Mouse (Mus musculus) myocyte (in vitro differentiated cells): ENCODE measurements around the gene Gnl2. TPM values are rescaled to one million over a fixed set of nuclear protein-coding genes. Genes with fewer than 3 reads are reported as not detected.

Experiments used
- H3K27me3 ChIP-seq: one replicate; pipeline ENCODE4 v1.6.1; 2011; ENCODE audit not compliant: control insufficient read depth, insufficient read depth, insufficient read length
- H3K36me3 ChIP-seq: one replicate; pipeline ENCODE4 v1.6.1; 2011; ENCODE audit not compliant: control insufficient read depth, insufficient read depth
- H3K4me2 ChIP-seq: one replicate; pipeline ENCODE4 v1.6.1; 2011; ENCODE audit warnings: low read depth, control low read depth
- H3K4me3 ChIP-seq: one replicate; pipeline ENCODE4 v1.5.1; 2011; ENCODE audit warnings: mild to moderate bottlenecking, control low read depth, moderate library complexity
- H3K79me2 ChIP-seq: one replicate; pipeline ENCODE4 v1.6.1; 2011; ENCODE audit not compliant: control insufficient read depth, insufficient read depth
- H3ac ChIP-seq: one replicate; pipeline ENCODE4 v1.6.1; 2011; ENCODE audit not compliant: control insufficient read depth, insufficient read length
- CEBPB ChIP-seq: IDR thresholded peaks from 2 replicates; pipeline ENCODE4 v1.6.1; 2011; ENCODE audit warnings: mild to moderate bottlenecking, moderate library complexity; ENCODE audit not compliant: poor library complexity, insufficient read depth, severe bottlenecking
- E2F4 ChIP-seq: IDR thresholded peaks from one replicate; pipeline ENCODE4 v1.6.1; 2011; ENCODE audit warnings: mild to moderate bottlenecking, control low read depth, moderate library complexity; ENCODE audit not compliant: insufficient read depth
- MAX ChIP-seq: IDR thresholded peaks from one replicate; pipeline ENCODE4 v1.6.1; 2011; ENCODE audit warnings: low read depth, mild to moderate bottlenecking, control low read depth
- MYOD1 ChIP-seq, 3 experiments: IDR thresholded peaks; one replicate each; pipeline ENCODE4 v1.6.1; 2011; ENCODE audit warnings: control low read depth in 2 of 3, low read depth in 2 of 3, mild to moderate bottlenecking in 2 of 3, moderate library complexity in 1 of 3; ENCODE audit not compliant: insufficient read length in 2 of 3, control insufficient read depth in 1 of 3
- MYOG ChIP-seq, 3 experiments: IDR thresholded peaks; one replicate each; pipeline ENCODE4 v1.6.1; 2011; ENCODE audit warnings: control low read depth in 2 of 3, low read depth in 2 of 3, mild to moderate bottlenecking in 2 of 3; ENCODE audit not compliant: insufficient read length in 2 of 3, control insufficient read depth in 1 of 3, insufficient read depth in 1 of 3
- POLR2A ChIP-seq: IDR thresholded peaks from one replicate; pipeline ENCODE4 v1.6.1; 2011; ENCODE audit warnings: low read depth, mild to moderate bottlenecking, control low read depth, moderate library complexity; ENCODE audit not compliant: insufficient read length
- POLR2AphosphoS2 ChIP-seq: IDR thresholded peaks from one replicate; pipeline ENCODE4 v1.6.1; 2011; ENCODE audit warnings: low read depth, control low read depth; ENCODE audit not compliant: insufficient read length
- REST ChIP-seq: IDR thresholded peaks from one replicate; pipeline ENCODE4 v1.6.1; 2011; ENCODE audit warnings: mild to moderate bottlenecking, control low read depth, moderate library complexity; ENCODE audit not compliant: insufficient read depth, insufficient read length
- SRF ChIP-seq: IDR thresholded peaks from one replicate; pipeline ENCODE4 v1.6.1; 2011; ENCODE audit warnings: low read depth; ENCODE audit not compliant: control insufficient read depth, insufficient read length
- TCF12 ChIP-seq: IDR thresholded peaks from one replicate; pipeline ENCODE4 v1.6.1; 2011; ENCODE audit warnings: mild to moderate bottlenecking, control low read depth; ENCODE audit not compliant: poor library complexity, insufficient read depth, severe bottlenecking
- TCF3 ChIP-seq: IDR thresholded peaks from one replicate; pipeline ENCODE4 v1.6.1; 2011; ENCODE audit warnings: low read depth, control low read depth; ENCODE audit not compliant: insufficient read length
- USF1 ChIP-seq: IDR thresholded peaks from one replicate; pipeline ENCODE4 v1.6.1; 2011; ENCODE audit warnings: low read depth, mild to moderate bottlenecking, control low read depth, moderate library complexity
- polyA plus RNA-seq: library from polyadenylated mRNA; unstranded; fragments of >200 nt; fragmentation: generic; extraction: Trizol; gene quantifications from one replicate; pipeline ENCODE4 v1.2.1, GENCODE M21; 2012; ENCODE audit warnings: missing spikeins

Gnl2 gene
- polyA plus RNA-seq, 1 experiment = 27.0 TPM

DNA sequence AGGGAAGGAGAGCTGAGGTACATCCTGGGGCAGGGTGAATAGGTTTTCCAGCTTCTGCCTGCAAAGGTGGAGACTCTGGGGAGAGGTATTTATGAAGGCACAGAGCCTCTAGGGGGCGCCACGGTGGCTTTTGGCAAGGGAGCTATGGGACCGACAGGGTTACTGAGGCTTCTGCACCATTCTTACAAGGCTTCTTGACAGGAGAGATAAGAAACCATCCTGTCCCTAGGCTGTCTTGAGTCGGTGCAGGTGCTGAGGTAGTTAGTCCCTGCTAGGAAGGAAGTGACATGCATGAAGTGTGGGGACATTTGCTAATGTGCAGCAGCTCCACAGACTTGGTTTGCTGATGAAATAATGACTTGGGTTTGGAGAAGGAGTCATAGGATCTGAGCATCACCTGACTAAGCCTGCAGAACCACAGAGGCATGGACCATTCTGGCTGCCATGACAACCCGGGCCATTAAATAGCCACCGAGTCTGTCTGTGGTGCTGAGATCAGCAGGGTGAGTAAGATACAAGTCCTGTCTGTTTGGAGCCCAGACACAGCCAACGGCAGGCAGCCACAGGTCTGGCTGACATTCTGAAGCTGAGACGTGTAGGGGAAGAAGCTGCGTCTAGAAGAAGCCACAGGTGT is 32.4 kb upstream of the Gnl2 start:
- Histone ChIP-seq H3K4me3 (no peak overlapping the region), H3K27me3 (peaks cover 87% of the 10 kb centered on the region), H3K36me3 (no peaks in the 10 kb centered on the region), H3ac (no peak overlapping the region), H3K79me2 (no peaks in the 10 kb centered on the region), H3K4me2 (no peak overlapping the region)
- no peak for TF ChIP-seq POLR2A
- no peak for TF ChIP-seq POLR2AphosphoS2
- TF ChIP-seq CEBPB = no peak

GRCm38 (mm10) chr4:124984871-124985670 is 31.3 kb upstream of the Gnl2 start:
- Histone ChIP-seq H3K36me3 (no peaks in the 10 kb centered on the region), H3K79me2 (no peaks in the 10 kb centered on the region), H3K4me3 (no peak overlapping the region), H3ac (no peak overlapping the region), H3K27me3 (peaks cover 89% of the 10 kb centered on the region), H3K4me2 (no peak overlapping the region)
- no peak for TF ChIP-seq MYOD1 (IDR thresholded peaks at IDR 0.05; ENCODE audit: control insufficient read depth in 1 of 3, insufficient read length in 2 of 3, low read depth in 2 of 3)
- no peak for TF ChIP-seq TCF3
- no peak for TF ChIP-seq TCF12

DNA sequence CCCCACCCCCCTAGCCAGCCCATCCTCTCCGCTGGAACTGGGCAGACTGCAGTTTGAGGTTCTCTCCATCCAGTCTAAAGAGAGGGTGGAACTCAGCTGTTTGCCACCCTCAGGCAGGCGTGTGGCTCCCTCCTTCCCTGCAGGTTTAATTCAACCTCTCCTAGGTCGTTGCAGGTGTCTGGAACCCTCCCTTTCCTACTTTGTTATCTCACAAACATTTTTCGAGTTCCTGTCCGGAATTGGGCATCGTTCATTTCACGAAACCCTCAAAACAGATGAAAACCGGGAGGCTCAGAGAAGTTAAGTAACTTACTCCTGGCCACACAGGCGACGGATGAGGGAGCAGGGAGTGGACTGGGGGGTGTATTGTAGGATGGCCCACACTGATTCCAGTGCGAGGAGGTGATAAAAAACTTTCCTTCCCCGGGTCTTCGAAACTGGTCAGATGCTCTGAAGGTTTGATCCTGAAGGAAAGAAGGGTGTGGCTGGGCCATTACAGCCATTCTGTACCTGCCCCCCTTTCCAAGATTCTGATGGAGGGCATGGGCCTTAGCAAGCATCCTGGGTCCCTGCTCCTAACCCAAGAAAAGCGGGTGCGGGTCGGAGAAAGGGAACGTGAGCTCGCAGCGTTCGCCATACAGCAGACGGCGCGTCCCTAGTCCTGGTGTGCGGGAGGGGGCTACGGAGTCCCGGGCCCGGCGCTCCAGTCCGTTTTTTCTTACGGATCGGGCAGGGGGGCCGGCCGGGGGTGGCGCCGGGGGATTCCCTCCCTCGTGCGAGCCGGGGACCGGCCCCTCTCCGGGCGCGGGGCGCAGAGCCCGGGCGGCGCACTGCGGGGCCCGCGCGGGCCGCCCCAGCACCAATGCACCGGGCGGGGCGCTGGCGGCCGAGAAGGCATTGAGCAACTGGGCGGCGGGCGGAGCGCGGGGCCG is 30.4 kb upstream of the Gnl2 start, which contains the start of gene Rspo1:
Gene Rspo1 (plus strand): TSS at position 760 of the 932 bp plus-strand sequence.
- H3ac ChIP-seq = no peak within 1 kb of the TSS
- H3K27me3 ChIP-seq = peaks cover 95% of the 10 kb centered on the region
- no peaks in the 10 kb centered on the region for H3K36me3 ChIP-seq
- TF ChIP-seq USF1 = no peak
- TF ChIP-seq REST = no peak
- no peak for TF ChIP-seq E2F4
- H3K4me3 ChIP-seq = no peak within 1 kb of the TSS
- H3K4me2 ChIP-seq = no peak within 1 kb of the TSS
- H3K79me2 ChIP-seq = no peaks in the 10 kb centered on the region

GRCm38 (mm10) chr4:124986739-124987710 is 29.4 kb upstream of the Gnl2 start:
- no peak for TF ChIP-seq MYOG (IDR thresholded peaks at IDR 0.05; ENCODE audit: control insufficient read depth in 1 of 3, insufficient read depth in 1 of 3, insufficient read length in 2 of 3, low read depth in 2 of 3)
- no peak for TF ChIP-seq E2F4
- TF ChIP-seq USF1 = no peak
- TF ChIP-seq POLR2A = no peak
- TF ChIP-seq MYOD1 (IDR thresholded peaks at IDR 0.05; ENCODE audit: control insufficient read depth in 1 of 3, insufficient read length in 2 of 3, low read depth in 2 of 3) = no peak
- no peak for TF ChIP-seq REST
- no peak for TF ChIP-seq CEBPB
- no peak for TF ChIP-seq TCF12
- no peak for TF ChIP-seq MAX
- TF ChIP-seq SRF = no peak
- TF ChIP-seq TCF3 = no peak
- TF ChIP-seq POLR2AphosphoS2 = no peak
- no peak overlapping the region for H3K4me2 ChIP-seq
- no peak overlapping the region for H3K4me3 ChIP-seq
- H3ac ChIP-seq = no peak overlapping the region
- H3K36me3 ChIP-seq = no peaks in the 10 kb centered on the region
- H3K27me3 ChIP-seq = peaks cover 94% of the 10 kb centered on the region
- H3K79me2 ChIP-seq = no peaks in the 10 kb centered on the region
